Mouse (Mus musculus) c-Kit-positive CD71-positive TER-119-positive erythroid progenitor cells, embryonic 14.5 days (primary cell): ENCODE results near the gene Dll1.

Experiments
- DNase-seq: peaks from one replicate; pipeline ENCODE4 v3.0.0-alpha.2; 2013; ENCODE audit warnings: low spot score

Dll1 gene

GRCm38 (mm10) chr17:15327106-15327505, 49.6 kb downstream of the Dll1 start:
- DNase-seq = no peak

DNA sequence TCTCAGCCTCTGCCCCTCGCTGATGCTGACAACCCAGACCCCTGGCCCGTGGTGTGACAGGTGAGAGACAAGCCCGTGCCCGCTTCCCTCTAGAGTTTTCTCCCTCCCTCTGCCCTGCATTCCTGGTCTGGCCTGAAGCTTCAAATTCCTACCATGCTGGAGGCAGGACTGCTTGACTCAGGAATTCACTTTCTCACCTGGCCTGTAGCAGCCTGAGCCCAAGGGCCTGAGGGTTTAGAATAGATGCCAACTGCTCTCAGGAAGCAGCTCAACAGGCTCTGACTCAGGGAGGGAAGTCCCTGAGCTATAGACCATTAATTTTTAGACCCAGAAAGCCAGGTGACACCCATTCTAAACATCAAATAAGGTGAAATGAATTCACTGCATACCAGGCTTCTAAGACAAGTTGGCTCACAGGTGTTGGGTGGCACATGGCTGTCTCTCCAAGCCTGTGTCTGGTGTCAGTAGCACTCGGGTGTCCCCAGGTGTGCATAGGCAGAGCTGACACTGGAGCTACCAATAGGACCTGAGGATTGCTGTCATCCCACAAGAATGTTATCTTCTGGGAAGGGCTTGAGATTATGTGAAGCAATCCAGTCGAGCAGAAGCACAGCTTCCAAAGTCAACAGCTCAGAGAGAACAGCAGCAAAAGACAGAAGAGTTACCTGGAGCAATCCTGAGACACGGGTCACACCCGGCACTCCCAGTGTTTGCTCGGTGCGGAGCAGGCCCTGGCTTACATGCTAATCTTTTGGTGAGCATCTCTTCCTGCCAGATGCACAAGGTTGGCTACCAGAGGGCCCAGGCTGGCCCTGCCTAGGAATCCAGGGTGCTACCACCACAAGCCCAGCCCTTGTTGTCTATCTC, 50.5 kb downstream of the Dll1 start:
- no peak for DNase-seq

DNA sequence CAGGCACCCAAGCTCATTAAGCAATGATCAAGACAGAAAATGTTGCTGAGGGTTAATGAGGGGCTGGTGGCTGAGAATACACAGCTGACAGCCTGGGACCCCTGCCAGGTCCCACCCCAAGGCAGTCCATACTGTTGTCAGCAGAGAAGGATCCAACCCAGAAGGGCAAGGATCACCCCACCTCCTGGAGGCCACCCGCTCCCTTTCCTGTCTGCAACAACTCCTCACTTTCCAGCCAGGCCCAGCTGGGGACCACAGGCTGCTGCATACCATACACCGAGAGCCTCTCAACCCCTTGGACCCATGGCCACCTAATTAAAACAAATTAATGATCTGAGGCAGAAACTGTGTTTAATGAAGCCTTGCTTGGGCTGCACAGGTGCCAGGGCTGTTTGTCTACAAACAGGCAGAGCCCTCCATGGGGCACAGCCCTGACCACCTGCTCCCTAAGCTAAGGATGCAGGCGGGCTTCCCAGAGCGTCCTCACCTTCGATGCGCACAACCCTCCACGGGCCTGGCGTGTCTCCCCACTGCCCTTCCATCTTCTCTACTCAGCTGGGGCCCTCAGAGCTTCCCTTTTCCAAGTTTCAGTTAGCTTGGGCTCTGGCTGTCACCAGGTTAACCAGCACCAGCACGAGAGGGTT, 53.4 kb downstream of the Dll1 start:
- no peak for DNase-seq
